Mouse (Mus musculus) C2C12 (cell line): Measurements from ENCODE around the gene Tspoap1.

Experiments
- CEBPB ChIP-seq: IDR thresholded peaks from one replicate; pipeline ENCODE4 v1.6.1; 2011; ENCODE audit warnings: low read depth, mild to moderate bottlenecking, control low read depth, moderate library complexity
- CTCF ChIP-seq: IDR thresholded peaks from one replicate; pipeline ENCODE4 v1.5.1; 2011; ENCODE audit not compliant: control insufficient read depth, insufficient read depth, insufficient read length
- MYOG ChIP-seq: IDR thresholded peaks from one replicate; pipeline ENCODE4 v1.6.1; 2011; ENCODE audit not compliant: control insufficient read depth, insufficient read length; ENCODE audit errors: extremely low read depth

GRCm38 (mm10) chr11:87793460-87793859, 33.1 kb downstream of the Tspoap1 start, which contains the start of gene Mpo:
- no peak for TF ChIP-seq CTCF
- TF ChIP-seq MYOG: no peak
- TF ChIP-seq CEBPB: no peak
